Mouse (Mus musculus) urinary bladder, adult 18-20 months (tissue): ENCODE data around the gene Itprip.

Experiments used
- DNase-seq, 2 experiments: peaks; one replicate each; pipeline ENCODE4 v3.0.0; 2022; ENCODE audit warnings: low spot score in 2 of 2, mixed read lengths in 2 of 2

Gene Itprip

GRCm38 (mm10) chr19:47914191-47914590 lies 4.9 kb downstream of the Itprip start:
- DNase-seq: no peak

- no peak for DNase-seq
These were observed 5.8 kb downstream of the Itprip start for GRCm38 (mm10) chr19:47913344-47913743.

- no peak for DNase-seq
These were observed 8.3 kb downstream of the Itprip start for GRCm38 (mm10) chr19:47910751-47911150.

DNA sequence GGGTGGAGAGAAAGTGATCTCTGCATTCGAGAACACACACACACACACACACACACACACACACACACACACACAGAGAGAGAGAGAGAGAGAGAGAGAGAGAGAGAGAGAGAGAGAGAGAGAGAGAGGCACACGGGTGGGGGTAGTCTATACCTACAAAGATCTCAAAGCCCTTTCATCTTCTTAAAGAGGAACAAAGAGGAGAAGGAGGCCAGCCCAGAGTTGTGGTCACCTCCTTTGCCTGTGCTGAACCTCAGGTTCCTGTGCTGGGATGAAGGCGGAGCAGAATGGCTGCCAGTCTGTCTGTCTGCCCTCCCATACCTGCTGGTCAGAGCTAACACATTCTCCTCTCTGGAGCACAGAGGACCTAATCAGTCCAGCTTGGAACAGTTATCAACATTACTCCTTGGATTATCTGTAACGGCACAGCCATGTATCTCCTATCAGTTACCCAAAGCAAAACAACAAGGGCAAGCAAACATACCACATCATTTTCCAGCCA lies 8.9 kb downstream of the Itprip start:
- no peak for DNase-seq

DNA sequence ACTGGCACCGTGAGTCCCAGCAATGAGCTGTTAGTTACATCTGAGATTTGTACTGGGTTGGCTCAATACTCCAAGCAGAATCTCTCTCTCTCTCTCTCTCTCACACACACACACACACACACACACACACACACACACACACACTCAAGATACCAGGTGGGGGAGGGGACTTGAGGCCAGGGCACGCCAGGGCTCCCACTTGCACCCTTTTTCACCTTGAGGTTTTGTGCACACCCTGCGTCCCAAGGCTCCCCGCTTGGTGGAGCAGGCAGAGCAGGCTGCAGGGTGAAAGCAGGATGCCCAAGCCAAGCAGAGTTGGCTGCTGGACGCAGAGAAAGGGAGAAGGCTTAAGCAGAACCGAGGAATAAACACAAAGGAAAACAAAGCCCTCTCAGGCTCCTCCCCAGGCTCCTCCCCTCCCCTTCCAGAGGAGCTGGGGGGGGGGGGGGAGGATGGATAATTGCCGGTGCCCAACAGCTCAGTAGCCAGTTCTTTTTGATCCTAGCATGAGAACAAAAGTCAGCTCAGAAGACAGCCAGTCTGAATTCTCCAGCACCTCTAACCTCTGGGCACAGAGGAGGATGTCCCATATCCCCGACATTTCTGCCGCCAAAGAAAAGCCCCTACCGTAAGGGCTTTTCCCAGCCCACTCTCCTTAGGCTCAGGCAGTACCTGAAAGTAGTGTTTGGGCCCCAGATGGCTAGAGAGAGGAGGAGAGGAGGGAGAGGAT lies 9.5 kb downstream of the Itprip start:
- no peak for DNase-seq

DNA sequence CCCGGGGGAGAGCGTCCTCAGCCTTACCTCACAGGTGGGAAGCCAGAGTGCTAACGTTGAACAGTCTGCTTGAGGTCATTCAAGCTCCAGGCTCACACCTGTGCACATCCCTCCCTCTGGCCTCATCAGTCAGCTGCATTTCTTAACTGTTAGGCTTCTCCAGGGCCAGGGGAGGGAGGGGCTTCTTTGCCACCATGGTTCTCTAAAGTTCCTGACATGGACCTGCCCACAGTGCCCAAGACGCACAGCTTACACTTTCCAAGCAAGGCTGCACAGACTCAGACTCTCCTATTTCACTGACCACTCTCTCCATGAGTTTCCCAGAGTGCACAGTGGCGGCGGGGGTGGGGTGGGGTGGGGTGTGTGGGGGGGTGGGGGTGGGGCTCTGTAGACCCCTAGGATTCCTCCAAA lies 10.1 kb downstream of the Itprip start:
- DNase-seq: no peak

DNA sequence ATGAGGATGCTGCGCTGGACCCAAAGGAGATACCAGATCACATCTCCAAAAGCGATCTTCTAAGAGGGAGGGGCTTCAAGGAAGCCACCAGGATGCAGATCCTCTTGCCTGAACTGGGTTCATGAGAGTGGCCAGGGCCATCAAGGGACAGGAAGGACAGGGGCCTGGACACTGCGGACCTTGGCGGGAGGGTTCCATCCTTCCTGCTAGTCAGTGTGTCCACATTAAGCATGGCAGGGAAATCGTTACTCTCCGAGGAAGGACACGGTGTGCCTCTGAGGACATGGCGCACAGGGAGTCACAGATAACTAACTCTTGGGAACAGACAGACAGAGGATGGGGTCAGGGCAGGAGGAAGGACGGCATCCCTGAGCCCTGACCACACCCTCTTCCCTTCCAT lies 11.5 kb downstream of the Itprip start:
- DNase-seq: no peak

DNA sequence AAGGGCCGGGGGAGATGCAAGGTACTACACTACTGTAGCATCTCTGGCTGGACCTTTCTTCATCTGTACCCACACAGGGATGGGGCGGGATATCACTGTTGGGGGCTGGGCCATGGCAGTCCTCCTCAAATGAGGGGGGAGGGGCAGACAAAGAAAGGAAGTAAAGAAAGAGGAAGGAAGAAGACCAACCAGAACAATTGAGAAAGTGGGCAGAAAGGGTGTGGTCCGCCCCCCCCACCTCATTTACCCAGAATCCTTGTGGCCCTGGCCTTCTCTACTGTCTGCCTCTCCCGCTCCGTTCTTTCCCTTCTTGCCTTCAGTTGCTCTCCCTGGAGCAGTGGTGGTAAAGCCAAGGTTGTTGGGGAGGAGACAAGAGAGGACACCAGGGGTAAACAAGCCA lies 13.5 kb downstream of the Itprip start:
- no peak for DNase-seq

DNA sequence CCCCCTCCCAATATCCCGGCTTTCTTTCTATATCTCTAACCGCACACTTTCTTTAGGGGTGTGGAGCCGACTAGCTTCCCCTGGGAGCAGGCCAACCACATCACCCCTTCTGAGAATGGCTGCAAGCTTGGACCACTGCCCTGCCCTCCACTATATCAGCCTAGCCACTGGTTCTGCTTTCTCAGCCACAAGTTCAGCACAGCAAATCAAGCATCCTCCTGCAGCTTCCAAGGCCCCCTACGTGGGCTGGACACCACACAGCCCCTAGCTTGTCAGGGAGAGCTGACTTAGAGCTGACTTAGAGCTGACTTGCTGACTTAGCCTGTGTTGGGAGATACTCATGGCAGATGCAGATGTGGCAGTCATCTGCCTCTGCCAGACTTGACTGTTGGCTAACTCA lies 14.0 kb downstream of the Itprip start:
- no peak for DNase-seq

DNA sequence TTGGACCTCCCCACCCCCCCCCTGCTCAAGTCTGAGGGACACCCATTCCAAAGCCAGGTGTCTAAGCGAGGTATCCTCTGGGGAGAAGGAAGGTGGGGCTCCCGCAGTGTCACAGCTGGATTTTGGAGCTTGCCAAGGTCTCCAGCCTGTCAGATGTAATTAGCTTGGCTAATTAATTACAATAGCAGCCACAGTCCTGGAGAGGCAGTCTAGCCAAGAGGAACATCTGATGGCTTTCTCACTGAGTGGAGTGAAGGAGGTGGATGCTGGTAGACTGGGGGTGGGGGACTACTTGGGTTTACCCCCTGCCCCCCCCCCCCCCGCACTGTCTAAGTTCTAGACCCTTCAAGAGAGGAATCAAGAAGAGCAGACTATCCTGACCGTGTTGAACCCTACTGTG lies 15.4 kb downstream of the Itprip start:
- no peak for DNase-seq

DNA sequence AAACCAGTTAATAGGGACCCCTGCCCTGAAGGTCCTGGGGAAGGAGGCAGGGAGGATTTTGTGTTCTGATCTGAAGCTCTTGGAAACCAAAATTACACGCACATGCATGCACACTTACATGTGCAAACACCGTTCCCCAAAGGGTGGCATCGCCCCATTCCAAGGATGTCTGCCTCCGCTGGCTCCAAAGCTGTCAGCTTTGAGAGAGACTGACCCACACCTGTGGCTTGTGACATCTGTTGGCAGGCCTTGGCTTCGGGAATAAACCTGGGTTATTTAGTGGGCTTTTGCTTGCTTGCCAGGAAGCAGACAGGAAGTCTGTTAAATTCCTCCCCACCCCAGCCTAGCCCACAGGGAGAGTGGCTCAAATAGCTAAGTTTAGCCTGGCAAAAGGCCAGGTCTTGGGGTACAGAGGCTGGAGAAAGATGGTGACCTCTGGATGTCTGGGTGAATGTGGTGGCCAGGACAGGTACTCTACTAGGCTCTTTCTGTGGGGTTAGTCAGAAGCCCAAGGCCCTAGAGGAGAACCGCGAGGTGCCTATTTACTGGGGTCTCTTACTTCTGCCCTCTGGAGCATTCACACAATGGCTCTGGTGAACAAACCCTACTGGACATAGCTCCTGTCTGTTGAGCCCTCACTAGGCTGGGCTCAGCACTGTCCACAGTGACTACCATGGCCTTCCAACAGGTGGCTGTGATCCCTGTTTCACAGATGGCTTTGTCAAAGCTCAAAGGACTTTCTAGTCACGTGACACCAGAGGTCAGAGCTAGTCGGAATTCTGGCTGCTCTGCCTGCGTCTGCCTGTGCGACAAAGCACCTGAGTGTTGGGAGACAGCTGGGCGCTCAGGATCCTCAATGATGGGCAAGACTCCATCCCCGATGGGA lies 16.5 kb downstream of the Itprip start:
- DNase-seq: no peak

DNA sequence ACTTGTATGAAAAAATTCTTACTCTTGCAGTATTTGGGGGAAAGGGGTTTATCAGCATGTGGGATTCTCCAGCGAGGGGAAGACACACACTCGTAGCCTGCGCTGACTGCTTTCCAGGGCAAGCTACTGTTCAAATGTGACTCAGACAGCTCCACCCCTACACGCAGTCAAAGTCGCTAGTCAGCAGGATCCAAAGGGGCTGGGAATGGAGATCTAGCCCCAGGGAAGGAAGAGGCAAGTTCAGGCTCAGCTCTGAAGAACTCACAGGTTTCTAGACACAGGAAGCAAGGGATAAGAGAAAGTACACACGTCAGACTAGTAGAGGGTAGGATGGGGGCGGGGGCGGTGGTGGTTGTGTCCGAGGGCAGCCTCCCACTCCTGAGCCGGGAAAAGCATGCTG lies 18.5 kb downstream of the Itprip start:
- no peak for DNase-seq

DNA sequence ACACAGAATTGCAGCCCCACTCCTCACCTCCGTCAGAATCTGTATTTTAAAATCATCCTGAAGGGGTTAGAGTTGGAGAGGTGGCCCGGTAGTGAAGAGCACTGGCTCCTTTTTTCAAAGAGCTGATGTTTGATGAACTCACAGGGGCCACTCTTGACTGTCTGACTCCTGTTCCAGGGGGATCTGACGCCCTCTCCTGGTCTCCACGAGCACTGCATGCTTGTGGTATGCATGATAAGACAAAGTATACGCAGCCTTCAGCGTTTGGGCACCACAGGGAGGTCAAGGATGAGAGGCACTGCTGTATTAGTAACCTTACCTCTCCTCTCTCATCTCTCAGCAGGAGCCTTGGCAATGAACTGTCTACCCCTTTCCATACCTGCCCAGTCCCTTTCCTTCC lies 19.1 kb downstream of the Itprip start:
- no peak for DNase-seq

DNA sequence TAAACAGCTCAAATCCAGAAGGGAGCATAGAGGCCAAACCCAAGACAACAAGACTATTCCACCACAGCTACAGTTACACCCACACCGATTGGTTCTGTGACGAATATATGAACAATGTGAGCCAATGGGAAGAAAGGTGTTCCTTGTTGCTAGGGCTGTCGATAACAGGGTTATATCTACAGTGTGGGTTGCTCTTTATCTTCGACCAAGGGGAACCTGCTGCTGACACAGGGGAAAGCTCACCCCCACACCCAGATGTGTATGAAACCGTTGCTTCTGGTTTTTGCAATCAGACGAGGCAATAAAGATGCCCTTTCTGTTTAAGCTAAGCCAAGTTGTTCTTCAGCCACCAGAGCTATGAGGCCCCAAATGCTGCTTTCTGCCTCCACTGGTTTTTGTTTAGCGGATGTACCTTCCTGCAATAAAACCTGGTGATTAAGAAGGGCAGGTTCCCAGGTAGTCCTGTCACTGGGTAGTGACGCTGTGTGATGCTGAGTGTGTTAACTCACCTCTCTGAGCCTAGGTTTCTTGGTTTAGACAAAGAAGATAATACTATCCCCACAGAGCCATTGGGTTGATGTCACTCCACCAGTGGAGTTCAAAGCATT lies 20.5 kb downstream of the Itprip start:
- DNase-seq: no peak

DNA sequence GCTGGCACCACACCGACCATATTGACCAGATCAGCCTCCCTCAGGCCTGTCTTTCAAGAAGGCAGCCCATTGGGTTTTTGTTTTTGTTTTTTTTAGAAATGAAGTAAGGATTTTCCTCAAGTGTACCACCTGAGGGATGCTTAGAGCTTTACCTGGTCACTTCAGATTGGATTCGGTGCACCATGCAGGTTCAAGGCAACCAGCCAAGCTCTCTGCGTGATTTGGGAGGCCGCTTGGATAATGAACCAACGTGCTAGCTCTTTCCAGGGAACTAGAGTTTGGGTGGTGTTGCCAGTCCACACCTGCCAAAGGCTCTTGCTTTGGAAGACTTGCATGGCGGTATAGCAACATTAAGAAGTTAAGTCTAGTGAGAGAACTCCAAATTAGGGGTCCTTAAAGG lies 26.0 kb downstream of the Itprip start:
- no peak for DNase-seq

DNA sequence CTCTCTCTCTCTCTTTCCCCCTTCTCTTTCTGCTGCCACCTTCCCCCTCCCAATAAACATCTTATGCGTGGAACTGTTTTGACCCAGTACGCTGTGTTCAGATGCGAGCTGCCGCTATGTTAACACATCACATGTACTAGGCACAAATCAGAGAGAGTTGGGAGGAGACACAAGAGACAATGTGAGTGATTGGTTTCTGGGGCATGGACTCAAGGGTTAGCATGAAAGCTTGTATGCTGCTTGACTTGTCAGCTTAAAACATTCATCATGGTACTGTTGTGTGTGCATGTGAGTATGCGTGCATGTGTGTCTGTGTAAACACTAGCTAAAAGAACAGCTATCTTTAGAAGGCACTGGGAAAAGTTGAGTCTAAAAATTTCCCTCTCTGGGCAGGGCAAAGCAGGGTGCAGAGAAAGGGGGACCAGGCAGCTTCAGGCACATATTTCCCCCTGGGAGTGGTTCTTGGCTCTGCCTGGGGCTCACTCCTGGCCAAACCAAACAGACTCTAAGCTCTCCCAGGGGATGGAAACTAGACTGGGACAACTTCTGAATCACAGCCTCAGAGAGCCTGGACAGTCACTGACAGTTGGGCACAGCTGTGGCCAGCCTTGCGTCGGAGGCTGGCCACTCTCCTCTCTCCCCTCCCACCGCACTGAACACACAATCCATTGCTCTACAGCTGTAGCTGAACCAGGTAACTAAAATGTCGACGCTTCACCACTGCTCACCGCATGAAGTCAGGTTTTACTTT lies 27.4 kb downstream of the Itprip start:
- no peak for DNase-seq

DNA sequence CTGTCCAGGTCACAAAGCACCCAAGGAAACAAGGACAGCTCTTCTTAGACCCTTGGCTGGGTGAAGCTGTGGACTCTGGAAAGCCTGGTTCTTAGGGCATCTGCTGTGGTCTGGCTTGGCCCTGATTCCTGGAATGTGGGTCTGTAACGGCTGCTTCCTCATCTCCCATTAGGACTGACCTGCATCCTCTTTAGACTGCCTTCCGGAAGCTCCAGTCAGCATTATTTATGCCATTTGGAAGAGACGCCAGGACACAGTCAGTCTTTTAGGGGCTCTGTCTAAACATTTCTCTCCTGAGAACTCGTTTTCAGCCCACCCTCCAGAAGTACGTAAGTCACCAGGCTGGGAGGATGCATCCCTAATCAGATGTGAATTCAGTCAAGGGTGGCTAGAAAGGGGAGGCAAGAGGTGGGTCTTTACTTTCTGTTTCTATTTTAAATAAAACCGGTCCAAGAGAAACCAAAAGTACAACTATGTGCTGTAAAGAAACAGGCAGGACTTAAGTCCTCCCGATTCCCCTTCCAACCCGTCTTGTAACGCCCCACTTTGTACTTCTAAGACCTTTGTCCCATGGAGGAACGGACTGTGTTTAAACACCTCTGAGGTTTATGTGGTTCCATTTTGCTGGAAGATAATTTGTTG lies 28.5 kb downstream of the Itprip start:
- DNase-seq: no peak

DNA sequence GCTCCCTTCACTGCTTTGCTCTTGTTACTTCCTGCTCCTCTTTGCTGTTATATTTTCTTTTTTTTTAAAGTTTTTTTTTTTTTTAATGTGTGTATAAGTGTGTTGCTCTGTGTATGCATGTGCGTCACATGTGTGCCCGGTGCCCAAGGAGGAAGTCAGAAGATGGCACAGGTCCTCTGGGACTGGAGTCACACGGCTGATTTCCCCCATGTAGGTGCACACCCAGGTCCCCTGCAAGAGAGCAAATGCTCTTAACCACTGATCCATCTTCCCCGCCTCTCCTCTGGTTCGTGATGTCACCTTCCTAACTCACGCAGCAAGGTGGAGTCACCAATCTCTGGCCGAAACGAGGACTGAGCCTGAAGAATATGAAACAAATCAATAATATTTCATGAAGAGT lies 31.1 kb downstream of the Itprip start:
- no peak for DNase-seq

DNA sequence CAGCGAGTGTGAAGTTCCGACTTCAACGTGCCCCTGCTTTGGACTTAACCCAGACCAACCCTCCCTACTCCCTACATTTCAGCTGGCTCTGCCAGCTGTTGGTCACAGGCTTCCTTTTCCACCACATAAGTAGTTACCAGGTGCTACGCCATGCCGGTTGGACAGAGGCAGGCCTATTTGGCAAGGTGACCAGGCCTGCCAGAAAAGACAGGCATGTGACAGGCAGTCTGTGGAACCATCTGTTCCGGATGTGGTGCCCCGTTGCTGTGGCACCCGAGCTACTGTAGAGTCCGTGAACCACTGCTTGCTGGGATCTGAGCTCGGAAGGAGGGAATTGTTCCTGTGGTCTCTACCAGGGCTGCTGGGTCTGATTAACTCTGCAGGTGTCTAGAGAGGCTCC lies 31.7 kb downstream of the Itprip start:
- no peak for DNase-seq

DNA sequence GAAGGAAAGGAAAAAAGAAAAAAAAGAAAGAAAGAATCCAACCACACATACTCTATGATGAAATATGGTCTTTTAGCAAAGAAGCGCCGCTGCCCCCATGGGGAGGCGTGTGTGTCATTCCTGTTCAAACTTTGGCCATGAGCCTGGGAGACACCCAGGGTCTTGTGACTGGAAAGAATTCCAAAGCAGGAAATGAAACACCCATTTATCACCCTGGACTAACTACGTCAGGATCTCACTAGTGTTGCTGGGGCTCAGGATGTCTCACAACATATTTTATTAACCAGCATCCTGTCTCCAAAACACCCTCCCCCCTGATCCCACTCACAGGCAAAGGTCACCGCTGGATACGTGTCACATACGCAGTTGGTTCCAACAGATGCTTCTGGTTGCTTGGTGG lies 32.5 kb downstream of the Itprip start:
- no peak for DNase-seq

- DNase-seq: no peak
These were observed 33.2 kb downstream of the Itprip start for GRCm38 (mm10) chr19:47885886-47886285.
